Mouse (Mus musculus) cerebellum, adult 9-11 months (tissue): Measurements from ENCODE around the gene Kcnj15.

Source experiments
- DNase-seq: peaks from one replicate; pipeline ENCODE4 v3.0.0; 2022

The Kcnj15 gene

DNA sequence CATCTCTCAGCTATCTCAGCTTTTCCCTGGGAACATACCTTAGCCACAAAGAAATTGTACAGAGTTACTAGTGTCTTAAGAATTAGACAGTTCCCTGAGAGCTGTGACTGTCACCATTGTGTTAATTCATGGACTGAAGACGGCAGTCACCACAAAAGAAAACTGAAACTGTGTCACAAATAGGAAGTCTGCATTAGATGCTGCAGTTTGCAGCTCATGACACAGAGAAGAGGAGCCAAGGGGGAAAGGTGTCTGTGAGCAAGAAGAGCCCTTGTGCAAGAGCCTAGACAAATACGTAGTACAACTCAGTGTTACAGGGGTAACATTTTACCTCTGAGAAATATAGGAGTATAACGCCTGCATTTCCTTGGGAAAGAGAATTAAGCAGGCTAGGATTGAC, 40.3 kb downstream of the Kcnj15 start:
- DNase-seq = no peak

DNA sequence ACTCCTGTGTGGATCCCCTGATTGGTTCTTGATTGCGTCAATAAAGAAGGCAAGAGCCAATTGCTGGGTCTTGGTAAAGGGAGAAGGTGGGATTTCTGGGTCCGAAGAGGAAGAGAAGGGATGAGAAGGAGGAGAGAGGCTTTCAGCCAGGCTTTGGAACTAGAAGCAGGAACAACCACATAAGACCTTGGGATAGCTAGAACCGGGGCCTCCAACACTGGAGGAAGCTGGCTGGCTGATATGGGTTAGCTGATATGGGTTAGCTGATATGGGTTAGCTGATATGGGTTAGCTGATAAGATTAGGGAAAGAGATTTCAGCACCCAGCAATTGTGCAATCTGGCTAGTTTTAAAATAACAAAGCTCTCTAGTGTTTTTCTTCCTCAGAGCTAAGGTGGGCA, 44.3 kb downstream of the Kcnj15 start:
- no peak for DNase-seq

GRCm38 (mm10) chr16:95303676-95304075, 46.3 kb downstream of the Kcnj15 start:
- DNase-seq = no peak

DNA sequence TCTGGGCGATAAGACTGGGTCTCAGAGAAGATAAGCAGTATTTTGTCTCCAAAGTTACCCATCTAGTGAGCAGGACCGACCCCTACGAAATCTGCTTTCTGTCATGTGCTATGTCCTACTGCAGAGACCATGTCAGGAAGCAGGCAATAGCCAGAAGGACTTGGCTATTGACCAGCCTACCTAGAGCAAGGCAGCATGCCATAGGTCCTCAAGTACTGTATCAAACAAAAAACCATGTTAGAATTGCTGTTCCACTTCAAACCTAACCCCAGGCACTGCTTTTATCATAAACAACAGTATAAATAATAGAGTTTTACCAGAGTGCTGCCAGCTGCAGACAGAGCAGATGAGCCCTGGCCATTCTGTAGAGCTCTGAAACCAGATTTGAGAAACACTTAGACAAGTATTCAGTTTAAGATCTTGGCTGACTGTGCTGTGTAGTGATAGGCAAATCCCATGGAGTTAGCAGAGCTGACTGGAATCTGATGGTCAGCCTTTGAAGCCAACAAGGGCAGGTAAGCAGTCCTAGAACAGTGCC, 50.5 kb downstream of the Kcnj15 start:
- no peak for DNase-seq

GRCm38 (mm10) chr16:95321945-95322625, 64.7 kb downstream of the Kcnj15 start:
- no peak for DNase-seq

DNA sequence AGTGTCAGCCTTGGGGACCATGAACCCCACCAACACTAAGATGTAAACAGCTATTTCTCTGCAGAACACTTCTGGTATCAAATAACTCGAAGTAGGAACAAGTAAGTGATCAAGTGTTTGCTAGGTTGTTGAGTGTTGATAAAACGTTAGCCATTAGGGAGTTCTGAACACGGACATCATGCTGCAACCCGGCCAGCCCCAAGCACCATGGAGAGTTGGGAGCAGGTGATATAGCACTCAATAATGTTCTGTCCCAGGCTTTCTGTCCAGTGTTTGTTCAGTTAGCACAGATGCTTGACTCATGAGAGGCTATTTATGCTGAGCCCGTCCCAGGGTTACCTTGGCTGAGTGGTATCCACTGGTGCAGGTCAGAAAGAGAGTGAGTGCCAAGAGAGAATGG, 74.8 kb downstream of the Kcnj15 start:
- no peak for DNase-seq

DNA sequence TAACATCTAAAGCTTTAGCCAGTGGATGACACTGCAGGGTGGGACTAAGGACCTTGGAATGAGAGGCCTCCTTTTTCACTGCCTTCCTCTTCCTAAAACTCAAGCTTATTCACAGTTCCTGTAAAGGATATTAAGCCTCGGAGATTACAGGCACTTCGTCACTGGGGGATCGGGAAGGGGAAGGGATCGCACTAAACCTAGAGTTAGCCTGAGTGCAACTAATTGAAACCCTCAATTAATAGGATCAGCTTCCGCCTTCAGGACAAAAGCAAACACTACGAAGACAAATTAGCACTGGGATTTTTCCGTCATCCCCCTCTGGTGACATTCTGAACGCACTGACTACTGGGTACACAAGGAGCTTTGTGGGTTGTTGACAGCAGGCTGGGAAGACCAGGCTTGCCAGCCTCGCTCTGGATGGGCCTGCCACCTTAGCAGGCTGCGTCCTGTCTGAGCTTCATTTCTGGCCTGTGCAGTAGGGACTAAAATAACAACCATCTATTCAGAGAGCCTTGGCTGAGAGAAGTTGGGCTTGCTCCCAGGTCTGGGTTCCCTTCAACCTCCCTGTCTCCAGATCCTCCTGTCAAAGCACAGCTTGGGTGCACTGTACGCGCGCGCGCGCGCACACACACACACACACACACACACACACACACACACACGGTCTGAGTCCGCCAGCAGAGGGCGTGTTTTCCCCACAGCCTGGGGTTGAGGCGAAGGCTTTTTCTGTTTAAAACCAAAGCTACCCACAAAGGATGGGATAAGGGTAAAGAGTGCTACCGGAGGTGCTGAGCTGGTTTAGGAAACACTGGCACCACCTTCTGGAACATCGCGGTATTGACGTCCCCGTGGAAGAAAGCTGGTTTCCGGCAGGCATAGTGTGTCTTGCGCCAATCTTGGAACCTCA, 83.8 kb downstream of the Kcnj15 start:
- peak; percentile 90 for DNase-seq

GRCm38 (mm10) chr16:95342030-95342429, 84.7 kb downstream of the Kcnj15 start:
- peak; percentile 21 for DNase-seq

DNA sequence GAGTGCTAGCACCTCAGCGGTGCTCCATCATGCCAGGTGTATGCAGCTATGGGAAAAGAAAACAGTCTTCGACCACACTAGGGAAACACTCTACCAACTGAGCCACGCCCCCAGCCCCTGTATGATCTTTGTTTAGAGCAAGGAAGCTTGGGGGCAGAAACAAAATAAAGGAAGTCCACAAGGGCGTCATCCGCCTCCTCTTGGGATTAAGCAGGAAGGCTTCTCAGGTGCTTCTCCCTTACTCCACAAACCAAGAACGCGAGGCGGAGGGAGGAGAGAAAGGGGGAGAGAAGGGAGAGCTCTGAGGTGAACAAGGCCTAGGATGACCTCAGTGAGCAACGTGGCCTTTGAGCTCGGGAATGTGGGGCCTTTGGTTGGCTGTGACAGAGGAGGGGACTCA, 87.6 kb downstream of the Kcnj15 start:
- no peak for DNase-seq

- DNase-seq = peak; percentile 55
Measured at GRCm38 (mm10) chr16:95345882-95346281, 88.5 kb downstream of the Kcnj15 start.

GRCm38 (mm10) chr16:95347202-95347601, 89.8 kb downstream of the Kcnj15 start:
- DNase-seq = no peak

GRCm38 (mm10) chr16:95348555-95348954, 91.2 kb downstream of the Kcnj15 start:
- DNase-seq = no peak

- DNase-seq = no peak
Measured at GRCm38 (mm10) chr16:95349344-95349743, 92.0 kb downstream of the Kcnj15 start.

GRCm38 (mm10) chr16:95349745-95350144, 92.4 kb downstream of the Kcnj15 start:
- no peak for DNase-seq
